Mouse (Mus musculus) midbrain, embryonic 10.5 days (tissue): ENCODE data around the gene Gm49369. TPM values are rescaled to one million over a fixed set of nuclear protein-coding genes. Genes with fewer than 3 reads are reported as not detected.
A peak's percentile ranks its signal among the peaks of the same experiment; 100 is the strongest.

Source experiments
- DNase-seq: peaks from one replicate; pipeline ENCODE4 v3.0.0-alpha.2; 2017; ENCODE audit warnings: low spot score
- H3K27ac ChIP-seq: fragments of 300-500 bp; sonication (generic); replicated peaks from 2 replicates; pipeline ENCODE4 v1.5.1; 2016; ENCODE audit warnings: mild to moderate bottlenecking
- H3K27me3 ChIP-seq: fragments of 300-500 bp; sonication (generic); 2 replicates; pipeline ENCODE4 v1.6.1; 2016; ENCODE audit warnings: low read depth, mild to moderate bottlenecking; ENCODE audit not compliant: poor library complexity, severe bottlenecking
- H3K36me3 ChIP-seq: fragments of 300-500 bp; sonication (generic); 2 replicates; pipeline ENCODE4 v1.6.1; 2016; ENCODE audit warnings: mild to moderate bottlenecking, moderate library complexity
- H3K4me1 ChIP-seq: fragments of 300-500 bp; sonication (generic); 2 replicates; pipeline ENCODE4 v1.6.1; 2016
- H3K4me3 ChIP-seq: fragments of 300-500 bp; sonication (generic); 2 replicates; pipeline ENCODE4 v1.5.1; 2016; ENCODE audit warnings: mild to moderate bottlenecking, moderate library complexity
- H3K9me3 ChIP-seq: fragments of 300-500 bp; sonication (generic); replicated peaks from 2 replicates; pipeline ENCODE4 v1.6.1; 2016; ENCODE audit warnings: mild to moderate bottlenecking
- WGBS: fragments of 180-500 bp; shearing (Covaris S2); methylation state at CpG from one replicate; pipeline ENCODE4 v1.1.7; 2016; 5-methylcytosine and 5-hydroxymethylcytosine counted together
- polyA plus RNA-seq: library from polyadenylated mRNA; unstranded; fragments of >200 nt; fragmentation: Nextera tagmentation; extraction: Ambion mirVana; gene quantifications from 2 replicates; pipeline ENCODE4 v1.2.1, GENCODE M21; 2016

The Gm49369 gene
- polyA plus RNA-seq, 1 experiment from 2014 or later = not detected

DNA sequence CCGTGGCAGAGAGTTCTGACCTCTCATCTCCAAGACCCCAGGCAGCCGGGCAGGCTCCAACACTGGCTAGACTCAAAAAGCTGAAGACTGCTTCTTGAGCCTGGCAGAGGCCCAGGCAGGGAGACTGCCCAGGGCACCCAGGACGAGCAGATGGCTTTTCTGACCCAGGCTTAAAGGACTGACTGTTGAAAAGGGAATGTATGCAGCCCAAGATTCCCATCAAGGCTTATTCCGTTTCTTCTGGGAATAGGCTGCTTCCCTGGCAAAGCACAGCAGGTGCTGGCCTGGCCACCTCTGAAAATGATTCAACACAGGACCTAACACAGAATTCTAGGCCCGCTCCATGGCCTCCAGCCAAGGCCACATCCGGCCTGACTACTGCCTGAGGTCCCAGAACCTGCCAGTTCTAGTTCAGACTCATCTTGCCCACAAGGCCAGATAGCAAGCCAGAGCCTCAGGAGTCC is 7.2 kb downstream of the Gm49369 start:
- 84% methylated on average over 6 of the region's 6 CpGs for WGBS
- H3K27ac ChIP-seq = no peak overlapping the region
- peaks cover 15% of the 10 kb centered on the region for H3K4me1 ChIP-seq
- H3K27me3 ChIP-seq = peaks cover 44% of the 10 kb centered on the region
- no peak overlapping the region for H3K4me3 ChIP-seq
- peaks cover 52% of the 10 kb centered on the region for H3K36me3 ChIP-seq
- DNase-seq = no peak
- H3K9me3 ChIP-seq = no peaks in the 10 kb centered on the region

DNA sequence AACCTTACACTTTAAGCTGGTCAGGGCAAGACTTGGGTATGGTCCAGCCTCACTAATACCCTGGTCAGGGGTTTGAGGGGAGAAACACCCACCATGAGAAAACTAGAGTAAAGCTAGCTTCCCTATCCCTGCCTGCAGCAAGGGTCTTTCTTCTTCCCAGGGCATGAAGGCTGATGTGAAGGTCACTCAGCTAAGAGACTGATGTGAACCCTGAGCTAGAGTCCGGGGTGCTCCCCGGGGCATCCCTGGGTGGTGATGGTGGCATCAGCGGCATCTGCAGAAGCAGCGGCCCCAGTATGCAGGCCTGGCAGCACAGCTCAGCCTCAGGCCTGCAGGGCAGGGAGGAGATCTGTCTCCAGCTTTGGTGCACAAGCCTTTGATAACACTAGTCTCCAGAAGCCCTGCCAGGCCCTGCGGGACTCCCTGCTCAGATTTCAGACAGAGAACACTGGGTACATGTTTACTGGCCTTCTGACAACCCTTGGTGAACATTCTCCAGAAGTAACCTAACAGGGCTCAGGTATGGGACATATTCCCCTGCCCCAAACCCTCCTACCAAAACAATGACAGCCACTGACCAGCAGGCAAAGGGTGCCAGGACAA is 8.0 kb downstream of the Gm49369 start:
- H3K4me1 ChIP-seq = peaks cover 15% of the 10 kb centered on the region
- 88% methylated on average over 5 of the region's 5 CpGs for WGBS
- H3K36me3 ChIP-seq = peaks cover 44% of the 10 kb centered on the region
- peaks cover 51% of the 10 kb centered on the region for H3K27me3 ChIP-seq
- H3K9me3 ChIP-seq = no peaks in the 10 kb centered on the region
- DNase-seq = no peak
- H3K27ac ChIP-seq = no peak overlapping the region
- H3K4me3 ChIP-seq = no peak overlapping the region

DNA sequence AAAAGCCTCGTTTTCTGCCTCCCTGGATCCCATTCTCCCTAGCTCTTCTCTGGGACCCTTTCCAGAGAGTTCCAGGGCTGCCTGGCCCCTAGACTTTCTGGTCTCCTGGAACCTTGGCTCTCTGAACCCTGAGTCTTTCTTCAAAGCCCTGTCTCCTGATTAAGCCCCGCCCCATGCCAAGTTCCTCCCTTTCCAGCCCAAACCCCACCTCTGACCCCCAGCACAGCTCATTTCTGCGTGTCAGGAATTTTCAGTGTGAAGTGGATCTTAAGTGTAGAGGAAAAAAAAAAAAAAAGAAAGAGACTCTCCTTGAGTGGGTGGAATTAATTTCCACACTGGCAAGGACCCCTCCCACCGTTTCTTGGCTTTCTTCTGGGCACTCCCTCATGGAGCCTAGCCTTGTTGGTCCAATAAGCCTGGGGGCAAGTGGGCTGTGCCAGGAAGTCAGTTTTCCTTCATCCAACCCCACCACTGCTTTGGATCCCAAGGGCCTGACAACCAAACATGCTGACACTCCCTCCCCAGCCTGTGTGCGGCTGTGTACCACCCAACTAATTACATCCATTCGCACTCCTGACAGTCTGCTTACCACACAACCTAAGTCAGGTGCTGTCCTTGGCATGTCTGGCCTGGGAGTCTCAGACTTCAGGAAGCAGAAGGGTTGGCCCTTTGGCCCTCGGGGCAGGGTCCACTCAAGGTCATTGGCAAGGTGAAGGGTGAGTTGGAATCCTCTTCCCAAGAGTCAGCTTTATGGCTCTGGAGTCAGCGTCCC is 8.6 kb downstream of the Gm49369 start, which contains the start of gene Ifitm10:
Gene Ifitm10, minus strand, starts transcription at position 113 of the 772 bp plus-strand sequence.
- peaks cover 55% of the 10 kb centered on the region for H3K27me3 ChIP-seq

DNA sequence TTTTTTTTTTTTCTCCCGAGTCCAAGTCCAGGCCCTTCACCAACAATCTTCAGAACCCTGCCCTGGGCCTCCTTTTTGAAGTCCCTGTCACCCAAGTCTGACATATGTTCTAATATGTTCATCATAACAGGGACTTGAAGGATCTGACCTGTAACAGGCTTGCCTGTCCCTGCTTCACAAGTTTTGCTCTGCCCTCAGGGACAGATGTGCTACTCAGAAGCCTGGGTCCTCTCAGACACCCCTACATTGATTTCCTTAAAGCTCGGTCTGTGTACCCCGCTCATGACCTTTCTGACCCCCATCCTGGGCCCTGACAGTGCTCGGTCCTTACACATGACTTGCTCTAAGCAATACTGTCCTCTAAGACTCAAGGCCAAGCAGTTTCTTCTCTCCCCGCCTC is 9.4 kb downstream of the Gm49369 start:
- Histone ChIP-seq H3K4me1 (peaks cover 15% of the 10 kb centered on the region), H3K27ac (no peak overlapping the region), H3K4me3 (no peak overlapping the region), H3K27me3 (peaks cover 60% of the 10 kb centered on the region), H3K36me3 (peaks cover 30% of the 10 kb centered on the region), H3K9me3 (no peaks in the 10 kb centered on the region)
- 77% methylated on average over 5 of the region's 5 CpGs for WGBS
- DNase-seq = no peak

More for the DNA sequence above, 8.6 kb downstream of the Gm49369 start, which contains the start of gene Ifitm10:
- no peak for DNase-seq
- Histone ChIP-seq H3K36me3 (peaks cover 38% of the 10 kb centered on the region), H3K4me3 (peak within 1 kb of the TSS; percentile 55; the same call in 1 of the 2 replicates), H3K4me1 (peaks cover 15% of the 10 kb centered on the region), H3K9me3 (no peaks in the 10 kb centered on the region), H3K27ac (no peak within 1 kb of the TSS)
- 72% methylated on average over 8 of the region's 8 CpGs for WGBS

DNA sequence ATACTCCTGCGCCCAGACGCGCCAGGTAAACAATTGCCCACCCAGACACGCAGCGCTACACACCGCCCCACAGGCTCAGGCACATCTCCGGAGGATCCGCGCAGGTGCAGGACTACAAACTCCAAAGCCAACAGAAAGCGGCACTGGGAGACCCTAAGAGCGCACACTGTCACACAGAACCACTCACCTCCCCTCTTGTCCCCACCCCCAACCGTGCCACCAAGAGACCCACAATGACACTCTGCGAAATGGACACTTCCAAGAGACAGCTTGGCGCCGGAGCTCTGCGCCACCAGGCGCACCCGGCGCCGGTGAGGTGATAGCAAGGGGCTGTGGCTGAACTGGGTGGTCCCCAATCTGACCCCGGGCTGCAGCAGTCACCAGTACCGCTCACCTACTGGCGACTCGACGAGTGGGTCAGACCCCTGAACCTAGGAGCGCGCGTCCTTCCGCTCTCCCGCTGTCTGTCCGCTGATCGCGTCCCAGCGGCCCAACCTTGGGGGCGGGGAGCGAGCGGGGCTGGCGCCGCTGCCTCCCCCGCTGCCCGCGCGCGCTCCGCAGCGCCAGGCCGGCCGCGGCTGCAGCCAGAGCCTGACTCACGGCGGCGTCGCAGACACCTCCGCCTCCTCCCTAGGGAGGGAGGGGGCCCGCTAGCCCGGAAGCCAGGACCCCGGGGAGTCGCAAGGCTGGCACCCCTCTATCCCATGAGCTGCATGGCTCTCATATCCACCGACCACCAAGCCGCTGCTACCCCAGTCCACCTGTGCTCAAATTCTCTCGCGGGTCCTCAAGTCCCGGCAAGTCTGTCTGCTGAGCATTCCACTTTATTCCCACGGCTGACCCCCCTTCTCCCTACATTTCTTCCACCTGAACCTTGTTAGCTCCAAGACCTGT is 10.5 kb downstream of the Gm49369 start:
- WGBS = 2% methylated on average over 64 of the region's 64 CpGs
- DNase-seq = no peak
- peaks cover 20% of the 10 kb centered on the region for H3K36me3 ChIP-seq
- no peak overlapping the region; the same call in 1 of the 2 replicates for H3K27ac ChIP-seq
- peaks cover 15% of the 10 kb centered on the region for H3K4me1 ChIP-seq
- no peaks in the 10 kb centered on the region for H3K9me3 ChIP-seq
- H3K4me3 ChIP-seq = peak overlapping the region; percentile 55
- peaks cover 62% of the 10 kb centered on the region for H3K27me3 ChIP-seq

DNA sequence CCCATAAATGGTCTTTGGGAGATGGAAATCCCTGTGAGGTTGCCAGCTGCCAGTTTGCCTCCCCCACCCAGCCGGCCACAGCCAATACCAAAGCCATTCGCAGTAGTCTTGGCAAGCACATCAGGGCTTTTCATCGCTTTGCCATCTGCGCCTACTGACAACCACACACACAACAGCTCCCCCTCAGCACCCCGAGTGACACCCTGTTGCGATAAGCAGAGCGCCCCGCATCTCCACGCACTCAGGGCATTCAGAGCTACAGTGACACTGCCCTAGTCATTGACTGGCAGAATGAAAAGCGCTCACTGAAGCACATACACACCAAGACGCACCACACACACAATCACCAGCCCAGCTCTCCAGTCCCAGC is 11.1 kb downstream of the Gm49369 start:
- Histone ChIP-seq H3K36me3 (peaks cover 14% of the 10 kb centered on the region), H3K4me3 (peak overlapping the region; percentile 55), H3K4me1 (peaks cover 15% of the 10 kb centered on the region), H3K27ac (no peak overlapping the region), H3K9me3 (no peaks in the 10 kb centered on the region), H3K27me3 (peaks cover 62% of the 10 kb centered on the region)
- WGBS = 30% methylated on average over 11 of the region's 11 CpGs
- DNase-seq = no peak

DNA sequence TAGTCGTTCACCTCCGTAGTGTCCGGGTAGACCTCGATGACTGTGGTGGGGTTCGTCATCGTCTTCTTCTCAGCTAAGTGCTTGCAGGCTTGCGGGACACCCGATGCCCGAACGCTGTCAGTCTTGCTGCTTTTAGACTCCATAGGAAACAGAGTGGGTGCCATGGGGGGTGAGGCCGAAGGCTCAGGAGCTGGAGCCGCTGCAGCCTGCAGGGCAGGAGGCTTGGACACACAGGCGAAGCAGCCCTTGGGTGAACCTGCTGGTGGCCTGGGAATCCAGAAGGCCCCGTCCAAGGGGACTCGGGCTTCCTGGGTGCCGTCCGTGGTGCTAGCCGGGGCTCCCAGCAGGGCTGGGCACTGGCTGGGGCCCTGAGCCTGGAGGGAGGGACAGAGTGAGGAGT is 11.5 kb downstream of the Gm49369 start:
- Histone ChIP-seq H3K27ac (no peak overlapping the region), H3K9me3 (no peaks in the 10 kb centered on the region), H3K4me3 (no peak overlapping the region), H3K4me1 (peaks cover 15% of the 10 kb centered on the region), H3K27me3 (peaks cover 62% of the 10 kb centered on the region), H3K36me3 (peaks cover 9% of the 10 kb centered on the region)
- whole genome bisulfite sequencing = 82% methylated on average over 18 of the region's 18 CpGs
- no peak for DNase-seq

DNA sequence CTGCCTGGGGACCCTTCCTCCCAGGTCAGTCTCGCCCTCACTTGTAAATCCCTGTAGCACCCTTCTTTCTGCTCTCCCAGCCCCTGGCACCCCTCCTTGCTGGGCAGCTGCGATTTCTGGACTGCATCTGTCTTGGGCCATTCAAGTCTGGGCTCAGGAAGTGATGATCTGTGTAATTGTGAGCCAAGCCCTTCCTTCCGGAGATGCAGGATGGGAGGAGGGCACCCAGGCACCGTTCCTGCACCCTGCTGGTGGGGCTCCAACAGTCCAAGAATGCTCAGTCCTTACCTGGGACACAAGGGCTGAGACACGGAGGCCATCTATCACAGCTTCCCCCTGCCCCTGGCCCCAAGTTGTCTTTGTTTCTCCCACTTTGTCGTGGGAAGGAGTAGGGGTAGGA is 12.6 kb downstream of the Gm49369 start:
- peaks cover 62% of the 10 kb centered on the region for H3K27me3 ChIP-seq
- DNase-seq = no peak
- no peaks in the 10 kb centered on the region for H3K36me3 ChIP-seq
- H3K4me1 ChIP-seq = peaks cover 15% of the 10 kb centered on the region
- no peak overlapping the region for H3K27ac ChIP-seq
- H3K4me3 ChIP-seq = no peak overlapping the region
- no peaks in the 10 kb centered on the region for H3K9me3 ChIP-seq
- WGBS = 75% methylated on average over 6 of the region's 6 CpGs

DNA sequence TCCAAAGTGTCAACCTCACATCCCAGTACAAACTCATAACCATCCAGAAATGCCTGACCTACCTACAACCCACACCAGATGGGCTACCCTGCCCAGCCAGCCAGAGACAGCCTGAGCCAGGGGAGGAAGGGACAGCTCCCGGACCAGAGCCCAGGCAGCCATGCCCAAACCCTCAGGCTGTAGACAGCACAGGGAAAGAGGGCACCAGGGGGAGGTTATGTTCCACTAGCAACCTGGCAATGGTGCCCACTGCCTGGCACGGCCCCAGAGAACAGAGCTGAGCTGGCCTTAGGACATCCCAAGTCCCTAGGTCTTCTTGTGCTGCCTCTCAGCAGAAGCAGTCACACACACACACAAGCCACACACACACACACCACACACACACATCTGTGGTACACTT is 13.6 kb downstream of the Gm49369 start:
- no peak overlapping the region for H3K4me3 ChIP-seq
- peaks cover 15% of the 10 kb centered on the region for H3K4me1 ChIP-seq
- no peak overlapping the region for H3K27ac ChIP-seq
- WGBS = 71% methylated on average over 2 of the region's 2 CpGs
- H3K27me3 ChIP-seq = peaks cover 54% of the 10 kb centered on the region
- no peak for DNase-seq
- H3K36me3 ChIP-seq = no peaks in the 10 kb centered on the region
- H3K9me3 ChIP-seq = no peaks in the 10 kb centered on the region

DNA sequence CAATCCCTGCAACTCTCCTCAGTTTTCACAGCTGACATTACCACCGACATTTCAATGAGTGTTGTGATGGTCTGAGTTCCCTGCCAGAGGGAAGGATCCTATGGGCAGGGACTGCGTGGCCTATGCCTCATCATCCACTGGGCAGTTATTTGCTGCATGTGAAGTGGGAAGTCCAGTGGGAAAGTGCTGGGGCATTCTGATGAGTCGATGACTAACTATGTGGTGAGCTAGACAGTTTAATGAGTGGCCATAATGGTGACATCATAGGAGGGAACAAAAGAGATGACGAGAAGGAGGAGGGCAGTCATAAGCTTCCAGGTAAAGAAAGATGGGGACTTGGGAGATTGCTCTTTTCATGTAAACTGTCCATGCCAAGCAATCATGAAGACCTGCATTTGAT is 19.4 kb downstream of the Gm49369 start:
- Histone ChIP-seq H3K9me3 (no peaks in the 10 kb centered on the region), H3K4me3 (no peak overlapping the region), H3K36me3 (no peaks in the 10 kb centered on the region), H3K27me3 (peaks cover 2% of the 10 kb centered on the region; the same call in 1 of the 2 replicates), H3K4me1 (peaks cover 8% of the 10 kb centered on the region), H3K27ac (no peak overlapping the region)
- 83% methylated on average over 4 of the region's 4 CpGs for WGBS
- no peak for DNase-seq

DNA sequence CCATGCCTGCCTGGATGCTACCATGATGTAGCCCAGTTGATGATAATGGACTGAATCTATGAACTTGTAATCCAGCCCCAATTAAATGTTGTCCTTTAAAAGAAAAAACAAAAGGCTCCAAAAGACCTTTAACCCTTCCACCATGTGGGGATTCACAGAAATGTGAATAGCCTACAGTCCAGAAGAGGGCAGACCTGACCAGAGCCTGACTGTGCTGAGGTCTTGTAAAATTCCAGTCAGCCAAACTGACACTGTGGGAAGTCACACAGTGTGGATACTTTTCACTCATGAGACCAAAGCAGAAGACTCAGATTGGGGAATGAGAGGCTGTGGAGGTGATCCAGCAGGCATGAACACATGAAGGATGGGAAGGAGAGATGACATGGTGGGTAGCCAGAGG is 21.7 kb downstream of the Gm49369 start:
- H3K27me3 ChIP-seq = peaks cover 12% of the 10 kb centered on the region; the same call in 1 of the 2 replicates
- no peak overlapping the region for H3K4me3 ChIP-seq
- H3K27ac ChIP-seq = no peak overlapping the region
- H3K36me3 ChIP-seq = no peaks in the 10 kb centered on the region
- peaks cover 8% of the 10 kb centered on the region for H3K4me1 ChIP-seq
- no peak for DNase-seq
- no peaks in the 10 kb centered on the region for H3K9me3 ChIP-seq

DNA sequence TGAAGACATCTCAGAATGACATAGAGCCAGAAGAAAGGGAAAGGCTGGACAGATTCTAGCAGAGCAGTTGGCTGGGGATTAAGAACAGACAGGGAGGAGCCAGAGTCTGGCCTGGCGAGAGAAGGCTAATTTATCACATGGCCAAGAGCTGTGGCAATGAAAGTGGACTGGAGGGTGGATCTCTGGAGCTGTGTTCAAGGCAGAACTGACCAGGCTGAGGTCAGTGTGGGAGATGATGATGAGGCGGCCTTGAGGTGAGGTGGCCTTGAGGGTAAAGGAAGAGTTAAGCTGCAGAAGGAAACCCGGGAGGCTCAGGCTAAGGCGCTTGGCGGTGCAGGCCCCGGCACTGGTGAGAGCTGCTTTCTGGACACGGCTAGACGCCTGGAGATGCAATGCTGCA is 23.3 kb downstream of the Gm49369 start:
- H3K27me3 ChIP-seq = peaks cover 18% of the 10 kb centered on the region; the same call in 1 of the 2 replicates
- 0 out of 2 replicates have a peak overlapping the region, but pooled peaks have one; percentile 18 for H3K27ac ChIP-seq
- peaks cover 8% of the 10 kb centered on the region for H3K4me1 ChIP-seq
- WGBS = 75% methylated on average over 8 of the region's 8 CpGs
- no peaks in the 10 kb centered on the region for H3K36me3 ChIP-seq
- H3K9me3 ChIP-seq = no peaks in the 10 kb centered on the region
- DNase-seq = no peak
- no peak overlapping the region for H3K4me3 ChIP-seq
